Mouse (Mus musculus) CD4-positive, CD25-positive, alpha-beta regulatory T cell, adult 4 months (primary cell): ENCODE measurements around the gene Tctex1d1. TPM values are rescaled to one million over a fixed set of nuclear protein-coding genes. Genes with fewer than 3 reads are reported as not detected.
A peak's percentile ranks its signal among the peaks of the same experiment; 100 is the strongest.

Experiments
- ATAC-seq: one replicate; pipeline ENCODE4 v1.8.0; 2017
- polyA plus RNA-seq, 2 experiments: library from polyadenylated mRNA; unstranded; fragments of 100-300 nt; shearing (Covaris generic); gene quantifications; one replicate each; pipeline ENCODE4 v1.2.1; 2017

Tctex1d1 gene
- polyA plus RNA-seq, 2 experiments from 2014 or later = not detected

GRCm38 (mm10) chr4:102989391-102989790 lies 11.0 kb downstream of the Tctex1d1 start:
- ATAC-seq = peak; percentile 41

GRCm38 (mm10) chr4:102990016-102990415 lies 11.6 kb downstream of the Tctex1d1 start:
- ATAC-seq = no peak

DNA sequence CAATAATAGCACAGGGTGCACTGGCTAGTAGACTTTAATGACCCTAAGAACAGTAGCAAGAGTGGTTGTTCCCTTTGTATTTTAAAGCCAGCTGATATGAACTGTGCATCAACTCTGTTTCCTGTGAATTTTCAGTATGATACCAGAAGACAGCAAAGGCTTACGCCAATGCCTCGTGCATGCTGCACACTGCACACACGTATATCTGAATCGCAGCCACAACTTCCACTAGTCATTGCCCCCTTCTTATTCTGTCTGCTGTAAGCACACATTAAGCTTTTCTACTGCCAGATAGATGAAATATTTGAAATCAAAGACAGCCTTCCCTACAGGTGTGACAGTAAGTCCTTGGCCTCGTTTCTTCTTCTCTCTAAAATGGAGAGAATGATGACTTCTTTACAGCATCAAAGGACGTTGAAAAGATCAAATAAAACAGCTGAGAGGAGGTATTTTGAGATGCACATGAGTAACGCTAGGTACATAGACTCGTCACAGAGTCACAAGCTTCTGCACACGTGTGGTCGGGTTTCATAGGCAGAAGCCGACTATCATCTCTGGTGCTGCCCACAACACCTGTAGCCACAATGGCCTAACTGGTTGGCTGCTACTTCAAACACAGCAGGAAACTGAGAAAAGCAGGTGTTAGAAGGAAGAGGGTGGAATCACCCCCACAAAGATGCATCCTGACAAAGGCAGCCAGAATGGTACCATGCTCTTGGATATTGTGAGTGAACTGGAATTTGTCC lies 12.4 kb downstream of the Tctex1d1 start:
- peak; percentile 50 for ATAC-seq

DNA sequence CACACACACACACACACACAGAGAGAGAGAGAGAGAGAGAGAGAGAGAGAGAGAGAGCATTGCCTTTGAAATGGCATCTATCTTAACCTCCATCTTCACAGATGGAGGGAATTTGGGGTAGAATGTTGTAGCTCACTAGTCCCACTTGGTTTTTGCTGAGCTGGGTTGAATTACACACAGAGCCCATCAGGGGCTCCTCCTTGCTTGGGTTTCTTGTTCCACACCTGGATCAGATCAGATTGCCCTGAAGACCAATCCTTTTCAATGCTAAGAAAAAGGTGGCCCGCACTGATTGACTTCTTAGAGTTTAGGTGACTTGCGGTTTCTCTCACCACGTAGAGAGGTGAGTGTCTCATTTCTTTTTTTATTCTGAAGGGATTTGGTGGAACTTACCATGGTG lies 13.3 kb downstream of the Tctex1d1 start:
- no peak for ATAC-seq

DNA sequence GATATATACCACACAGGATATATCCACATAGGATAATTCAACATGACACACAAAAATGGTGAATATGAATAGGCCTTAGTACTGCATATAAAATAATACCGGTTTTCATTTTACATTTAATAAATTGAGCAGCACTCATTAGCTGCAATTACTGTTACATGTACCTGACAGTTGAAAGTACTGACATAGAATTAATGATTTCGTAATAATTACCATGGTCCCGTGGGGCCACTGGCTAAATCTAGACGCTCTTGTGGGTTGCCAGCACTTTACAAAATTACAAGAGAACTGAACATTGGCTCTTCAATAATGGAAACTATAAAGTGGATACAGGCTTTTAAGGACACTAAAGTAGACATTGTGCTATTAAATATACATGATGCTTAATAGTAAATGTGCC lies 26.3 kb downstream of the Tctex1d1 start:
- ATAC-seq = no peak

- ATAC-seq = peak; percentile 20
These were observed 27.0 kb downstream of the Tctex1d1 start for GRCm38 (mm10) chr4:103005190-103005945.

- ATAC-seq = no peak
These were observed 27.9 kb downstream of the Tctex1d1 start for GRCm38 (mm10) chr4:103006266-103006665.

GRCm38 (mm10) chr4:103006943-103007418 lies 28.6 kb downstream of the Tctex1d1 start:
- ATAC-seq = peak; percentile 84

GRCm38 (mm10) chr4:103010734-103011133 lies 32.3 kb downstream of the Tctex1d1 start:
- ATAC-seq = no peak

DNA sequence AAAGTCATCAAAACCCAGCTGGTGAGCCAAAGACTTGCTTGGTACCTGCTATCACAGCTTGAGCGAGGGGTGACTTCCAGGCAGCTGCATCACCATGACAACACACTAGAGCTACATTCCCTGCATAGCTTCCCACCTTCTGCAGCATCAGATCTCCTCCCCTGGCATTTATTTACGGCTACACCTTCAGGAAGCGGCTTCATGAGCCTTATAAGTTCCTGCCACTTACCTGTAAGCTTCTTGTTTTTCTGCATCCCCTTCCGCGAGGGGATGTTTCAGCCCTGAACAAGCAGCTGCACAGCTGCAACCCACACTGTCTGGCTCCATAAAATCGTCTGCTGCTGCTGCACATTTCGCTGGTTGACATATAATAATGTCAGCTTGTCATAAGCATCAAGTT lies 33.4 kb downstream of the Tctex1d1 start:
- no peak for ATAC-seq

GRCm38 (mm10) chr4:103013490-103013889 lies 35.1 kb downstream of the Tctex1d1 start:
- ATAC-seq = no peak

- no peak for ATAC-seq
These were observed 48.2 kb downstream of the Tctex1d1 start, which contains the start of gene Insl5 for GRCm38 (mm10) chr4:103026621-103027020. Insl5 (minus strand) TSS chr4:103026842.

DNA sequence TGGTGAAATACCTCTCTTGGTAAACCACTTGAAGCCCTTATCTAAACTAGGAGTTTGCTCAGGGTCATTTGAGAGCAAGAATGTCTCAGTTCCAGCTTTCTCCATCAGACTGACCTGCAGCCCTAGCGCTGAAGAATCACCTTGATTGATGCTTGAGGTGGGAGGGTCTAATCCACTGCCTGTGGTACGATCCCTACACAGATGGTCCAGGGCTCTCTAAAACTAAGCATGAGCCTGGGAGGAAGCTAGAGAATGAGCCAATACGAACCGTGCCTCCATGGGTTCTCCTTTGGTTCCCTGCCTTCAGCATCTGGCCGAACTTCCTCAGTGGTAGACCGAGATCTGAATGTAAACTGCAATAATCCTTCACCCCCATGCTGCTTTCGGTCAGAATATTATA lies 49.3 kb downstream of the Tctex1d1 start:
- no peak for ATAC-seq

DNA sequence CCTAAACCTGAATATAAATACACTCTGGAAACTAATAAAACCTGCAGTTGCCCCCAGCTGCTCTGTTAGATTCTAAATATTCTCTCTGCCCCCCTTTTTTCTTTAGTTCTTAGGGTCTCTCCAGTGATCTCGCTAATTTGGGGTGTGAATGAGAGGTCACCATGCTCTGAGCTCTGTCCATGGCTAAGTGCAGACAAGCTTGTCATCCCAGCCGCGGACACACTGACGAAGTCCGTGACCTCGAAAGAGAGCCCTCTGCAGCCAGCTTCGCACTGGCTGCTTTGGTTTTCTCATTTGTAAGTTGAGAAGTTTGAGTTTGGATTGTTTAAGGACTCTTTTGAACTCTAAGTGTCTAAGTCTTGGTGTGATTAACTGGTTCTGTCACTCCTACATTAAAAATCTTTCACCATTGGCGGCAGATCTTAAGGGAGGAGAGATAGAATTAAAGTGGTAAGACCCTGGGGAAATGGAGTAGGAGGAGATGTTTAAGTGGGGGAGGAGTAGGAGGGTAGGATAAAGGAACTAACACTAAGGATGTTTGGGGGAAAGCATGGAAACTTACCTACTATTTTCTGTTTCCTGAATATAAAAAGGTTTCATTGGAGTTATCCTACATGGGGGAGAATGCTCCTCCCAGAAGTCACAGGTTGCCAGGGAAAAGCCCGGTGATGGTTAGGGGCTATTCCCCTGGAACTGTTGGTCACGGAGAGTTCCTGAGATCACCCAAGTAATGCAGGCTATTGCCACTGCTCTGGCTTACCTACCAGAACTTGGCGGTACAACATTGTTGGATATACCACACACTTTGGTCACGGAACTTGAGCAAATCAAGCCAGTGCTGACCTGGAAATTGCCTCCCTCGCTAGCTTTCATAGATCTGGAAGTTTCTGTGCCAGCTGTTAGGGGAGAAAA lies 50.0 kb downstream of the Tctex1d1 start:
- ATAC-seq = no peak

- ATAC-seq = peak; percentile 77
These were observed 60.9 kb downstream of the Tctex1d1 start for GRCm38 (mm10) chr4:103039103-103039837.

DNA sequence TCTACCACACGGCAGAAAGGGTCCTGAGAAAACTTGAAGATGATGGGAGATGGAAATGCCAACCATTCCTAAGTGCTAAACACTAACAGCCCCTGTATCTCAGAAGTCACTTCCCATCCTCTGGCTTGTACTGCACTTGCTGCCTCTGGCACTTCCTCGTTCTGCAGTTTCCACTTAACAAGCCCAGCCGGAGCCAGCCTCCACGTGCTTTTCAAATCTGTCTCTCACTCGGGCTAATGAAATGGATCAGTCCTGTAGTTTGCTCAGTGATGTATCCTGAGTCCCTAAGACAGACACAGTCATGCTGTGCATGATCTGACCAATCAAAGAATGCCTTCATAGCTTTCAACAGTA lies 61.4 kb downstream of the Tctex1d1 start:
- no peak for ATAC-seq

GRCm38 (mm10) chr4:103042997-103043396 lies 64.6 kb downstream of the Tctex1d1 start:
- ATAC-seq = peak; percentile 53

DNA sequence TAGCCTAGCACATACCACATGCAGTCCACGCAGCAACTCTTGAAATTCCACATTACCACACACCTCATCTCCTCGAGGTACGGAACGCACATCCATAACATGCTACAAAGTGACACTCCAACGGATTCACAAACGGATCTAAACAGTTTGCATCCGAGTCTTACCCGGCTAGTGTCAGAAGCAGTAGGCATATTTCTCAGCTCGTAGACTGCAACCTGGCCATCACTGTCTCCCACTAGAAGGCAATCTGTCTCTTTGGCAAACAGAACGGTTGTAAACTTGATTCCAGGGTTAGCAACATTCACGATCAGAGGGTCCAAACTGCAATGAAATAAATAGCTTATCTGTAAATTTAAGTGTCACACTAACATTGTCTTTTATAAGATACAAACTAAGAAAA lies 69.6 kb downstream of the Tctex1d1 start:
- ATAC-seq = no peak
